Mouse (Mus musculus) heart, embryonic 15.5 days (tissue): ENCODE data around the gene Ptpn7. TPM values are rescaled to one million over a fixed set of nuclear protein-coding genes. Genes with fewer than 3 reads are reported as not detected.

ENCODE experiments used
- ATAC-seq: fragments of 200-750 bp; cut with Nextera tagmentation; replicated peaks from 2 replicates; pipeline ENCODE4 v1.8.0; 2017; ENCODE audit warnings: low read depth, moderate TSS enrichment; ENCODE audit not compliant: insufficient number of reproducible peaks, insufficient read depth, low FRiP score
- H3K27ac ChIP-seq: fragments of 300-500 bp; sonication (generic); 2 replicates; pipeline ENCODE4 v1.5.1; 2015; ENCODE audit warnings: mild to moderate bottlenecking, inconsistent platforms
- H3K27me3 ChIP-seq: fragments of 300-500 bp; sonication (generic); 2 replicates; pipeline ENCODE4 v1.6.1; 2015; ENCODE audit warnings: inconsistent platforms
- H3K36me3 ChIP-seq: fragments of 300-500 bp; sonication (generic); 2 replicates; pipeline ENCODE4 v1.6.1; 2015; ENCODE audit warnings: mild to moderate bottlenecking, inconsistent platforms
- H3K4me1 ChIP-seq: fragments of 300-500 bp; sonication (generic); replicated peaks from 2 replicates; pipeline ENCODE4 v1.6.1; 2015; ENCODE audit warnings: inconsistent platforms
- H3K4me2 ChIP-seq: fragments of 300-500 bp; sonication (generic); 2 replicates; pipeline ENCODE4 v1.6.1; 2015; ENCODE audit warnings: inconsistent platforms, mild to moderate bottlenecking, moderate library complexity
- H3K4me3 ChIP-seq: fragments of 300-500 bp; sonication (generic); 2 replicates; pipeline ENCODE4 v1.5.1; 2015; ENCODE audit warnings: mild to moderate bottlenecking, inconsistent platforms
- H3K9ac ChIP-seq: fragments of 300-500 bp; sonication (generic); 2 replicates; pipeline ENCODE4 v1.6.1; 2015; ENCODE audit warnings: mild to moderate bottlenecking, inconsistent platforms
- H3K9me3 ChIP-seq: fragments of 300-500 bp; sonication (generic); replicated peaks from 2 replicates; pipeline ENCODE4 v1.6.1; 2016; ENCODE audit warnings: inconsistent platforms
- WGBS: fragments of 180-500 bp; shearing (Covaris S2); methylation state at CpG from one replicate; pipeline ENCODE4 v1.1.7; 2015; ENCODE audit warnings: mixed read lengths; 5-methylcytosine and 5-hydroxymethylcytosine counted together
- polyA plus RNA-seq: library from polyadenylated mRNA; unstranded; fragments of >200 nt; fragmentation: Nextera tagmentation; extraction: Ambion mirVana; gene quantifications from 2 replicates; pipeline ENCODE4 v1.2.1, GENCODE M21; 2015

Ptpn7 gene
- polyA plus RNA-seq, 1 experiment from 2014 or later = 1.8 TPM

DNA sequence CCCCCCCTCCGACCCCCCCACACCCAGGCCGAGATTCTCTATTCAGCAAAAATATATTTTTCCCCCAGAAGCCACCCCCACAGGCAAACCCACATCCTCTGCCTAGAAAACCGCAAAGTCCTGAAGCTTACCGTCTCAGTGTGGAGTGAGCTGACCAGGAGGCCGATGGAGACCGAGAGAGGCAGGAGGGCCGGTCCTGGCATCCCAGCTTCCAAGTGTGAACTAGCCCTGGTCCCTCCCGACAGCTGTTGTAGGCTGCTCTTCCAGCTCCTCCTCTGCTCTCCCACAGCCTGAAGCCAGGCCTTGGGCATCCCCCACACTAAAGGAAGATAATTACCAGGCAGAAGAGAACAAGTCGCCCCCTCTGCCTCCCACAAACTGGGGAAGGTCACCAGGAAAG lies 3.5 kb upstream of the Ptpn7 start:
- no peak for ATAC-seq
- H3K36me3 ChIP-seq = no peaks in the 10 kb centered on the region
- no peak overlapping the region for H3K27ac ChIP-seq
- no peaks in the 10 kb centered on the region for H3K9me3 ChIP-seq
- H3K27me3 ChIP-seq = peaks cover 53% of the 10 kb centered on the region
- 34% methylated on average over 9 of the region's 9 CpGs for WGBS
- H3K4me3 ChIP-seq = no peak overlapping the region
- H3K4me1 ChIP-seq = peaks cover 44% of the 10 kb centered on the region
- no peak overlapping the region for H3K9ac ChIP-seq
- H3K4me2 ChIP-seq = no peak overlapping the region

- Histone ChIP-seq H3K27ac (no peak overlapping the region), H3K27me3 (peaks cover 58% of the 10 kb centered on the region), H3K9me3 (no peaks in the 10 kb centered on the region), H3K4me1 (peaks cover 44% of the 10 kb centered on the region), H3K4me3 (no peak overlapping the region), H3K9ac (no peak overlapping the region), H3K4me2 (no peak overlapping the region), H3K36me3 (no peaks in the 10 kb centered on the region)
- no peak for ATAC-seq
- 65% methylated on average over 9 of the region's 9 CpGs for WGBS
Measured at GRCm38 (mm10) chr1:135129543-135130183, 2.8 kb upstream of the Ptpn7 start.

- 67% methylated on average over 2 of the region's 2 CpGs for WGBS
- H3K9me3 ChIP-seq = no peaks in the 10 kb centered on the region
- peak overlapping the region; percentile 51; the same call in 1 of the 2 replicates for H3K27ac ChIP-seq
- H3K4me1 ChIP-seq = peaks cover 44% of the 10 kb centered on the region
- peaks cover 55% of the 10 kb centered on the region for H3K27me3 ChIP-seq
- no peaks in the 10 kb centered on the region for H3K36me3 ChIP-seq
- ATAC-seq = no peak
- H3K4me2 ChIP-seq = peak overlapping the region; percentile 35; the same call in 1 of the 2 replicates
- no peak overlapping the region for H3K4me3 ChIP-seq
- no peak overlapping the region for H3K9ac ChIP-seq
Measured at GRCm38 (mm10) chr1:135130376-135131018, 2.0 kb upstream of the Ptpn7 start.

DNA sequence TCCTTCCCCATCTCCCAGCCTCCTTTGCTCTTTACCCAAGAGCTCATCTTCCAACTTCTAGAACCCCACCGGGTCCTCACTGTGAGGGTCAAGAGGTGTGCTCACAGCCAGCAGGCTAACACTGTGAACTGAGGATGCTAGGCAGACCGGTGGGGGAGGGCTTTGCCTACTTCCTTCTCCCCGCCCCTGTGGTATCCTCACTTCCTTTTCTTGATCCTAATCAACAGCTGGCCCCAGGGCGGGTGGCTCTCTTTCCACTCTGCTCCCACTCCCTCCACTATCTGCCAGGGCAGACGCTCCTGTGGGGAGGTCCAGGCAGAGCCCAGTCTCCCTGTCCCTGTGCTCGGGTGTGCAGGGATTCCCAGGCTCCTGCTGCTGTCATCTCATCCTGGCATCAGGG lies 1.5 kb upstream of the Ptpn7 start:
- Histone ChIP-seq H3K4me2 (peak overlapping the region; percentile 35; the same call in 1 of the 2 replicates), H3K27me3 (peaks cover 53% of the 10 kb centered on the region), H3K4me3 (no peak overlapping the region), H3K9me3 (no peaks in the 10 kb centered on the region), H3K9ac (no peak overlapping the region), H3K27ac (peak overlapping the region; percentile 51), H3K36me3 (no peaks in the 10 kb centered on the region), H3K4me1 (peaks cover 40% of the 10 kb centered on the region)
- WGBS = 25% methylated on average over 6 of the region's 6 CpGs
- no peak; the same call in 1 of the 2 replicates for ATAC-seq

- H3K4me2 ChIP-seq = peak overlapping the region; percentile 35; the same call in 1 of the 2 replicates
- no peak for ATAC-seq
- no peak overlapping the region for H3K9ac ChIP-seq
- H3K27ac ChIP-seq = peak overlapping the region; percentile 57
- peaks cover 53% of the 10 kb centered on the region for H3K27me3 ChIP-seq
- no peaks in the 10 kb centered on the region for H3K36me3 ChIP-seq
- peaks cover 34% of the 10 kb centered on the region for H3K4me1 ChIP-seq
- no peaks in the 10 kb centered on the region for H3K9me3 ChIP-seq
- 35% methylated on average over 8 of the region's 8 CpGs for WGBS
- no peak overlapping the region for H3K4me3 ChIP-seq
Measured at GRCm38 (mm10) chr1:135131560-135131959, 940 bp upstream of the Ptpn7 start.

GRCm38 (mm10) chr1:135132893-135133369 lies 431 bp downstream of the Ptpn7 start:
- Histone ChIP-seq H3K27me3 (peaks cover 44% of the 10 kb centered on the region), H3K27ac (peak overlapping the region; percentile 36; the same call in 1 of the 2 replicates), H3K36me3 (no peaks in the 10 kb centered on the region), H3K9ac (no peak overlapping the region), H3K4me2 (peak overlapping the region; percentile 35; the same call in 1 of the 2 replicates), H3K4me1 (peaks cover 30% of the 10 kb centered on the region), H3K9me3 (no peaks in the 10 kb centered on the region), H3K4me3 (peak overlapping the region; percentile 19; the same call in 1 of the 2 replicates)
- 72% methylated on average over 9 of the region's 9 CpGs for WGBS
- ATAC-seq = no peak; the same call in 1 of the 2 replicates

- Histone ChIP-seq H3K4me1 (peaks cover 30% of the 10 kb centered on the region), H3K9ac (no peak overlapping the region), H3K9me3 (no peaks in the 10 kb centered on the region), H3K4me3 (peak overlapping the region; percentile 19; the same call in 1 of the 2 replicates), H3K27me3 (peaks cover 39% of the 10 kb centered on the region), H3K36me3 (no peaks in the 10 kb centered on the region), H3K27ac (peak overlapping the region; percentile 36; the same call in 1 of the 2 replicates), H3K4me2 (peak overlapping the region; percentile 23; the same call in 1 of the 2 replicates)
- 70% methylated on average over 10 of the region's 10 CpGs for WGBS
- ATAC-seq = no peak
Measured at GRCm38 (mm10) chr1:135133678-135134435, 1.4 kb downstream of the Ptpn7 start.

- ATAC-seq = no peak
- Histone ChIP-seq H3K27ac (no peak overlapping the region), H3K4me2 (no peak overlapping the region), H3K4me1 (peaks cover 23% of the 10 kb centered on the region), H3K36me3 (no peaks in the 10 kb centered on the region), H3K9me3 (no peaks in the 10 kb centered on the region), H3K4me3 (no peak overlapping the region), H3K27me3 (peaks cover 25% of the 10 kb centered on the region), H3K9ac (no peak overlapping the region)
- WGBS = 81% methylated on average over 8 of the region's 8 CpGs
Measured at GRCm38 (mm10) chr1:135135111-135135787, 2.7 kb downstream of the Ptpn7 start.

GRCm38 (mm10) chr1:135136500-135136899 lies 4.0 kb downstream of the Ptpn7 start:
- H3K9me3 ChIP-seq = no peaks in the 10 kb centered on the region
- no peak overlapping the region for H3K27ac ChIP-seq
- H3K36me3 ChIP-seq = no peaks in the 10 kb centered on the region
- no peak overlapping the region for H3K9ac ChIP-seq
- peaks cover 17% of the 10 kb centered on the region for H3K27me3 ChIP-seq
- no peak overlapping the region for H3K4me3 ChIP-seq
- 14% methylated on average over 1 of the region's 1 CpGs for WGBS
- no peak overlapping the region for H3K4me2 ChIP-seq
- H3K4me1 ChIP-seq = peaks cover 14% of the 10 kb centered on the region
- no peak for ATAC-seq

DNA sequence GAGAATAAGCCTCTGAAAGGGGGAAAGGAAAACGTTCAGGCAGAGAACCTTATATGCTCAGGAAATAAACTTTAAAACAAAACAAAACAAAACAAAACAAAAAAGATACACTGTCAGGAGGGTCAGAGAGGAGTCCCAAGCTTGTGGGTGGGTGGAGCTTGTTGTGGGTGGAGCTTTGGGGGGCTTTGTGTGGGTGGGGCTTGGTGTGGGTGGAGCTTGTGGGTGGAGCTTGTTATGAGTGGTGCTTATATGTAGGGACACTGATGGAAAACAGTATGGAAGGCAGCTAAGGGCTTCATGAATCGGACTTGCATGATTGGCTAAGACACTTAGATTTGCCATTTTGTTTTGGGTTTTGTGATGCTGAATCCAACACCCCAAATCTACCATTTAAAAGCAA lies 7.4 kb downstream of the Ptpn7 start:
- Histone ChIP-seq H3K27ac (no peak overlapping the region), H3K4me3 (no peak overlapping the region), H3K9ac (no peak overlapping the region), H3K4me2 (no peak overlapping the region), H3K4me1 (no peaks in the 10 kb centered on the region), H3K27me3 (peaks cover 29% of the 10 kb centered on the region), H3K9me3 (no peaks in the 10 kb centered on the region), H3K36me3 (no peaks in the 10 kb centered on the region)
- ATAC-seq = no peak
- WGBS = 76% methylated on average over 2 of the region's 2 CpGs

DNA sequence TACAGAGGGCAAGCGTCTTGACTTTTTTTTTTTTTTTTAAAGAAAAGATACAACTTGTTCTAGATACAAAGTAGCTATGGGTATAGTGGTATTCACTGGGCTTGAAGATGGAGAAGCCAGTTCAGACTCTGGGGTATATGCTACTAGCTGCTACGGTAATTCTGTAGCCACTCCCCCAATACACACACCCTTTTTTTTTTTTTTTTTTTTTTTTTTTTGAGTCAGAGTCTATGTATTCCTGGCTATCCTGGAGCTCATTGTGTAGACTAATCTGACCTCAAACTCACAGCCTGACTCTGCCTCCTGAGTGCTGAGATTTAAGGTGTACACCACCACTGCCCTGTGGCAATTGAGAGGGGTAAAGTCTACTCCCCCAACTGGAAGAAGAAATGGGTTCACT lies 10.0 kb downstream of the Ptpn7 start:
- 67% methylated on average over 2 of the region's 2 CpGs for WGBS

More for the DNA sequence above, 10.0 kb downstream of the Ptpn7 start:
- ATAC-seq = no peak
- Histone ChIP-seq H3K9me3 (no peaks in the 10 kb centered on the region), H3K27ac (no peak overlapping the region), H3K4me3 (no peak overlapping the region), H3K36me3 (no peaks in the 10 kb centered on the region), H3K4me2 (no peak overlapping the region), H3K27me3 (peaks cover 36% of the 10 kb centered on the region), H3K9ac (no peak overlapping the region), H3K4me1 (peaks cover 6% of the 10 kb centered on the region)
